Mouse (Mus musculus) heart, postnatal 4 days (tissue): ENCODE measurements around the gene Pold1. TPM values are rescaled to one million over a fixed set of nuclear protein-coding genes. Genes with fewer than 3 reads are reported as not detected.

Experiments used
- DNase-seq: peaks from one replicate; pipeline ENCODE4 v3.0.0; 2021
- total RNA-seq, 2 experiments: library from RNA; stranded (reverse); gene quantifications; 2 replicates each; pipeline ENCODE4 v1.2.3; 2021

Pold1 gene
- 10 to 100 TPM; 42.4 to 46.5 TPM for total RNA-seq

GRCm38 (mm10) chr7:44548497-44549087, at the start of gene Pold1:
Pold1 (minus strand) TSS chr7:44548849.
- peak; percentile 100 for DNase-seq

GRCm38 (mm10) chr7:44598336-44598735, 49.7 kb upstream of the Pold1 start:
- DNase-seq, result no peak

GRCm38 (mm10) chr7:44597666-44598065, 49.0 kb upstream of the Pold1 start:
- no peak for DNase-seq

GRCm38 (mm10) chr7:44596996-44597538, 48.4 kb upstream of the Pold1 start:
- no peak for DNase-seq

GRCm38 (mm10) chr7:44596051-44596450, 47.4 kb upstream of the Pold1 start:
- no peak for DNase-seq

GRCm38 (mm10) chr7:44595131-44595561, 46.5 kb upstream of the Pold1 start:
- DNase-seq, result no peak

GRCm38 (mm10) chr7:44594291-44594690, 45.6 kb upstream of the Pold1 start:
- DNase-seq, result no peak

- DNase-seq, result peak; percentile 93
Observed at GRCm38 (mm10) chr7:44593775-44594174, 45.1 kb upstream of the Pold1 start.

- DNase-seq, result no peak
Observed at GRCm38 (mm10) chr7:44593051-44593450, 44.4 kb upstream of the Pold1 start.

GRCm38 (mm10) chr7:44591348-44592116, 42.9 kb upstream of the Pold1 start:
- no peak for DNase-seq

- peak; percentile 83 for DNase-seq
Observed at GRCm38 (mm10) chr7:44590402-44591347, 42.0 kb upstream of the Pold1 start, which contains the start of gene Kcnc3. Kcnc3 (plus strand) TSS chr7:44590664.

GRCm38 (mm10) chr7:44589946-44590345, 41.3 kb upstream of the Pold1 start:
- no peak for DNase-seq

- peak; percentile 61 for DNase-seq
Observed at GRCm38 (mm10) chr7:44589149-44589548, 40.5 kb upstream of the Pold1 start.

GRCm38 (mm10) chr7:44588338-44588737, 39.7 kb upstream of the Pold1 start:
- DNase-seq, result no peak

- DNase-seq, result no peak
Observed at GRCm38 (mm10) chr7:44587676-44588075, 39.0 kb upstream of the Pold1 start.

- DNase-seq, result peak; percentile 52
Observed at GRCm38 (mm10) chr7:44586930-44587329, 38.3 kb upstream of the Pold1 start.

- DNase-seq, result no peak
Observed at GRCm38 (mm10) chr7:44586518-44586917, 37.9 kb upstream of the Pold1 start.

- DNase-seq, result no peak
Observed at GRCm38 (mm10) chr7:44585606-44586005, 37.0 kb upstream of the Pold1 start.

GRCm38 (mm10) chr7:44584921-44585320, 36.3 kb upstream of the Pold1 start:
- DNase-seq, result no peak

GRCm38 (mm10) chr7:44584265-44584804, 35.7 kb upstream of the Pold1 start:
- DNase-seq, result no peak

GRCm38 (mm10) chr7:44583146-44583545, 34.5 kb upstream of the Pold1 start:
- DNase-seq, result no peak

- DNase-seq, result no peak
Observed at GRCm38 (mm10) chr7:44582709-44583108, 34.1 kb upstream of the Pold1 start.
